Mouse (Mus musculus): ENCODE measurements around the gene Gm9817.

Gene Gm9817

GRCm38 (mm10) chr13:45089846-45090245, 11.4 kb downstream of the Gm9817 start:
- DNase-seq (ENCODE audit: low spot score in 2 of 2): no peak

- DNase-seq (ENCODE audit: low spot score in 2 of 2): no peak
These were observed 14.3 kb downstream of the Gm9817 start for GRCm38 (mm10) chr13:45092816-45093215.

- no peak for DNase-seq (ENCODE audit: low spot score in 2 of 2)
These were observed 16.5 kb downstream of the Gm9817 start for GRCm38 (mm10) chr13:45095028-45095427.

GRCm38 (mm10) chr13:45099582-45100229, 21.2 kb downstream of the Gm9817 start:
- DNase-seq (ENCODE audit: low spot score in 2 of 2): no peak

GRCm38 (mm10) chr13:45106480-45106879, 28.0 kb downstream of the Gm9817 start:
- DNase-seq (ENCODE audit: low spot score in 2 of 2): no peak

GRCm38 (mm10) chr13:45108851-45109390, 30.4 kb downstream of the Gm9817 start:
- DNase-seq (ENCODE audit: low spot score in 2 of 2): peak; percentile 30 to 69

- no peak for DNase-seq (ENCODE audit: low spot score in 2 of 2)
These were observed 39.9 kb downstream of the Gm9817 start for GRCm38 (mm10) chr13:45118375-45118774.

- no peak for DNase-seq (ENCODE audit: low spot score in 2 of 2)
These were observed 40.3 kb downstream of the Gm9817 start for GRCm38 (mm10) chr13:45118822-45119221.
